Mouse (Mus musculus) midbrain, embryonic 11.5 days (tissue): Measurements from ENCODE around the gene Tesk1. TPM values are rescaled to one million over a fixed set of nuclear protein-coding genes. Genes with fewer than 3 reads are reported as not detected.

Experiments used
- ATAC-seq: fragments of 200-750 bp; cut with Nextera tagmentation; 2 replicates; pipeline ENCODE4 v1.8.0; 2017; ENCODE audit warnings: moderate TSS enrichment, moderate library complexity; ENCODE audit not compliant: low FRiP score
- DNase-seq: peaks from one replicate; pipeline ENCODE4 v3.0.0; 2015; ENCODE audit warnings: low spot score; ENCODE audit errors: missing footprints
- H3K27ac ChIP-seq: fragments of 300-500 bp; sonication (generic); 2 replicates; pipeline ENCODE4 v1.5.1; 2014; ENCODE audit warnings: low read depth, low read length
- H3K27me3 ChIP-seq: fragments of 300-500 bp; sonication (generic); 2 replicates; pipeline ENCODE4 v1.6.1; 2014; ENCODE audit warnings: mild to moderate bottlenecking, low read length, moderate library complexity, mixed read lengths; ENCODE audit not compliant: control insufficient read depth, insufficient read depth
- H3K36me3 ChIP-seq: fragments of 300-500 bp; sonication (generic); 2 replicates; pipeline ENCODE4 v1.6.1; 2014; ENCODE audit warnings: mild to moderate bottlenecking, low read length, moderate library complexity, mixed read lengths; ENCODE audit not compliant: control insufficient read depth, insufficient read depth
- H3K4me1 ChIP-seq: fragments of 300-500 bp; sonication (generic); 2 replicates; pipeline ENCODE4 v1.6.1; 2014; ENCODE audit warnings: low read length; ENCODE audit not compliant: control insufficient read depth, insufficient read depth
- H3K4me2 ChIP-seq: fragments of 300-500 bp; sonication (generic); 2 replicates; pipeline ENCODE4 v1.6.1; 2014; ENCODE audit warnings: mild to moderate bottlenecking, moderate library complexity
- H3K4me3 ChIP-seq: fragments of 300-500 bp; sonication (generic); 2 replicates; pipeline ENCODE4 v1.5.1; 2014; ENCODE audit warnings: low read depth, low read length
- H3K9ac ChIP-seq: fragments of 300-500 bp; sonication (generic); 2 replicates; pipeline ENCODE4 v1.6.1; 2014; ENCODE audit warnings: low read length
- H3K9me3 ChIP-seq: fragments of 300-500 bp; sonication (generic); 2 replicates; pipeline ENCODE4 v1.6.1; 2016; ENCODE audit warnings: low read length; ENCODE audit not compliant: control insufficient read depth
- WGBS: fragments of 180-500 bp; shearing (Covaris S2); extraction: QIAGEN DNeasy Blood & Tissue Kit; methylation state at CpG from one replicate; pipeline ENCODE4 v1.1.7; 2014; 5-methylcytosine and 5-hydroxymethylcytosine counted together
- polyA plus RNA-seq: library from polyadenylated mRNA; unstranded; fragments of >200 nt; fragmentation: Nextera tagmentation; extraction: Ambion mirVana; gene quantifications from 2 replicates; pipeline ENCODE4 v1.2.1, GENCODE M21; 2014

Gene Tesk1
- polyA plus RNA-seq, 1 experiment from 2014 or later, result 7.3 TPM

DNA sequence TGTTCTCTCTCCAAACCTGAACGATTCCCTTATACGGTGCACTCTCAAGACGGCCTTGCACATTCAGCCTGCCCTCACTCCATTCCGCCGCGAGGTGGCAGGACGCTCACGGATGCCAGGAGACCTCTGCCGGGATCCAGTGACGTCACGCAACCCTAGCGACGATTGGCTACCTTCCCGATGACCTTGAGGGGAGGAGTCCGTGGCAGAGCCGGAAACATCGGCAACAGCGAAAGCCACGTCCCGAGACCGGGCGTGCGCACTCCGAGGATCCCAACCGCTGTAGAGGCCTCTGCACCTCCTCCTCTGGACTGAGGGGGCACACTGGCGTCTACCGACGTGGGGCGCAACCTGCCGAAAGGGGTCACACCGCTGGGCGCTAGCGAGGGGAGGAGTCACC, 305 bp downstream of the Tesk1 start:
- H3K4me2 ChIP-seq, result peak overlapping the region; percentile 91

DNA sequence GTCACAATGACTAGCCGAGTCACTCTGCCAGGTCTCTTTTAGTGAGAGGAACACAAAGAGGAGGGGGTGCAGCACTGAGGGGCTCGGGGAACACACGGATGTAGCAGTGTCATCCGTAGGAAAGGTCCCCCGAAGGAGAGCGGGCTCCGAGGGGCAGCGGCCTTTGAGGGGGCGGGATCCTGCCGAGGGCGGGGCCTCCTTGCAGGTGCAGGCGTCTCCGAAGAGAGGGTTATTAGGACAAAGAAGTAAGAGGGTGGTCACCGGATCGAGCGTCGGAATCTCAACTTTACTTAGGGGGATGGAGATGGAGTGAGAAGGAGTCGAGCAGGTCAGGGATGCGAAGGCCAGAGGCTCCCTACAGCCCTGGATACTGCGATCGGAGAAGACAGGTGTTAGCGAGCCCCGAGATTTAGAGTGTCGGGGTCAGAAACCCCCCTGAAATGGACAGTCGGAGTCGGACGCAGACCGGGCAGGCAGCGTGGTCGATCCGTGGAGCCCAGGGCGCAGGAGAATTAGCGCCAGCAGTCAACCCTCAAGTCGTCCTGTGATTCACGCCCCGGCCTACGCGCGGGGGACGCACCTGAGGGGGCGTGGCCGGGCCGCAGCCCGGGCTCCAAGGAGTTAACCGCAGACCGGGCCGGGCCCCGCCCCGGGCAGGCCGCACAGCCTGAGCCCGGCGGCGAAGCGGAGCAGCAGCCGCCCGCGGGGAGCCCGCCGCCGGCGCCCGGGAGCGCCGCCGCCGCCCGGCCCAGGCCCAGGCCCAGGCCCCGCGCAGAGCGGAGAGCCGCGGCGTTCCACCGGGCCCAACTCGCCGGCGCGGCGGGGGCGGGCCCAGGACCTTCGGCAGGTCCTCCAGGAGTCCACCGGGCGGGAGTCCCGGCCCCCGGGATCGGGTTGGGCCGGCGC, 970 bp downstream of the Tesk1 start:
- peak overlapping the region; percentile 93 for H3K9ac ChIP-seq
- peaks cover 8% of the 10 kb centered on the region for H3K4me1 ChIP-seq
- H3K27ac ChIP-seq, result peak overlapping the region; percentile 75
- no peaks in the 10 kb centered on the region for H3K9me3 ChIP-seq
- H3K27me3 ChIP-seq, result no peaks in the 10 kb centered on the region
- peak; percentile 76 for ATAC-seq
- peak overlapping the region; percentile 91 for H3K4me2 ChIP-seq
- under 1% methylated on average over 88 of the region's 88 CpGs for WGBS
- peak; percentile 95 for DNase-seq
- peaks cover 9% of the 10 kb centered on the region; the same call in 1 of the 2 replicates for H3K36me3 ChIP-seq
- H3K4me3 ChIP-seq, result peak overlapping the region; percentile 97

More for the DNA sequence above, 305 bp downstream of the Tesk1 start:
- Histone ChIP-seq H3K9ac (peak overlapping the region; percentile 93), H3K9me3 (no peaks in the 10 kb centered on the region), H3K27me3 (no peaks in the 10 kb centered on the region), H3K4me1 (peaks cover 8% of the 10 kb centered on the region), H3K36me3 (peaks cover 9% of the 10 kb centered on the region; the same call in 1 of the 2 replicates), H3K4me3 (peak overlapping the region; percentile 97), H3K27ac (peak overlapping the region; percentile 75)
- ATAC-seq, result peak; percentile 96
- peak; percentile 99 for DNase-seq
- under 1% methylated on average over 33 of the region's 33 CpGs for WGBS

DNA sequence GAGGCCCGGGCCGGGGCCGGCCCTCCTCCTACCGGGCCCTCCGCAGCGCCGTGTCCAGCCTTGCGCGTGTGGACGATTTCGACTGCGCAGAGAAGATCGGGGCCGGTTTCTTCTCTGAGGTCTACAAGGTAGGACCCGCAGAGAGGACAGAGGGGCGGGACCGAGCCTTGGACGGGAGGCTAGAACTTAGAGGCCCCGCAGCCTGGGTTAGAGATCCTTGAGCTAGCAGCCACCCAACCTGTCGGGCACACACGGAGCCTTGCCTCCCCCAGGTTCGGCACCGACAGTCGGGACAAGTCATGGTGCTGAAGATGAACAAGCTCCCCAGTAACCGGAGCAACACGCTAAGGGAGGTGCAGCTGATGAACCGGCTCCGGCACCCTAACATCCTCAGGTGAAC, 1.8 kb downstream of the Tesk1 start:
- Histone ChIP-seq H3K9me3 (no peaks in the 10 kb centered on the region), H3K36me3 (peaks cover 9% of the 10 kb centered on the region), H3K9ac (peak overlapping the region; percentile 93), H3K27ac (peak overlapping the region; percentile 75; the same call in 1 of the 2 replicates), H3K27me3 (no peaks in the 10 kb centered on the region), H3K4me2 (peak overlapping the region; percentile 91), H3K4me3 (peak overlapping the region; percentile 97), H3K4me1 (peaks cover 8% of the 10 kb centered on the region)
- ATAC-seq (no peak), DNase-seq (peak; percentile 95)
- 1% methylated on average over 26 of the region's 28 CpGs for WGBS

DNA sequence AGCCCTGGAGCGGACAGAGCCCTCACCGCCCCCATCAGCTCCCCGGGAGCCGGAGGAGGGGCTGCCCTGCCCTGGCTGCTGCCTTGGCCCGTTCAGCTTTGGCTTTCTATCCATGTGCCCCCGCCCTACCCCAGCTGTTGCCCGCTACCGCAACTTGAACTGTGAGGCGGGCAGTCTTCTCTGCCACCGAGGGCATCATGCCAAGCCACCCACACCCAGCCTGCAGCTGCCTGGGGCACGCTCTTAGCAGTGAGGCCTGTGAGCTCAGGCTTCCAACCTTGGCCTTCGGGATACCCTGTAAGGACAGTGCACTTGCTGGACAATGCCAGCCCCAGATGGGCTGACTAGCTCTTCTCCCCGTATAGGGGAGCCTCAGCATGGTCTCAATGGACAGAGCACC, 5.5 kb downstream of the Tesk1 start:
- Histone ChIP-seq H3K4me3 (no peak overlapping the region), H3K4me1 (peaks cover 8% of the 10 kb centered on the region), H3K36me3 (peaks cover 9% of the 10 kb centered on the region), H3K9ac (no peak overlapping the region), H3K9me3 (no peaks in the 10 kb centered on the region), H3K27ac (no peak overlapping the region), H3K4me2 (no peak overlapping the region), H3K27me3 (no peaks in the 10 kb centered on the region; the same call in 1 of the 2 replicates)
- 94% methylated on average over 13 of the region's 13 CpGs for WGBS
- no peak for DNase-seq
- ATAC-seq, result no peak

DNA sequence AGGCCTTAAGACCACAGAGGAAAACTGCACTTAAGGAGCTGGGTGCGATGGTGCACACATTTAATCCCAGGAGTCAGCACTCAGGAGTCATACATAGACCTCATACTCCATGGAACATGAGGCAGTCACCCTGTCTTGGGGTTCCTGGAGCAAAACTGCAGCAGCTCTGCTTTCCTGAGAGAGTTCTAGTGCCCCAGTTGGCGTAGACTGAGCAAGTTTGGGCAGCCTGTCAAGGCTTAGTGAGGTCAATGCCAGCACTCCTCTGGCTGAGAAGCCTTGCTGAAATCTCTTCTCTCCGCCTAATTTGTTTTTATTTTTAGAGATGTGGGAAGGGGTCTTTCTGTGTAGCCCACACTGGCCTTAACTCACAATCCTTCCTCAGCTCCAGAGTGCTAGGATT, 6.8 kb downstream of the Tesk1 start:
- no peak overlapping the region for H3K4me2 ChIP-seq
- H3K9me3 ChIP-seq, result no peaks in the 10 kb centered on the region
- ATAC-seq (no peak), DNase-seq (no peak)
- no peak overlapping the region for H3K27ac ChIP-seq
- H3K4me1 ChIP-seq, result peaks cover 8% of the 10 kb centered on the region
- 82% methylated on average over 3 of the region's 3 CpGs for WGBS
- no peak overlapping the region for H3K9ac ChIP-seq
- peaks cover 7% of the 10 kb centered on the region for H3K27me3 ChIP-seq
- no peak overlapping the region for H3K4me3 ChIP-seq
- peaks cover 9% of the 10 kb centered on the region for H3K36me3 ChIP-seq

DNA sequence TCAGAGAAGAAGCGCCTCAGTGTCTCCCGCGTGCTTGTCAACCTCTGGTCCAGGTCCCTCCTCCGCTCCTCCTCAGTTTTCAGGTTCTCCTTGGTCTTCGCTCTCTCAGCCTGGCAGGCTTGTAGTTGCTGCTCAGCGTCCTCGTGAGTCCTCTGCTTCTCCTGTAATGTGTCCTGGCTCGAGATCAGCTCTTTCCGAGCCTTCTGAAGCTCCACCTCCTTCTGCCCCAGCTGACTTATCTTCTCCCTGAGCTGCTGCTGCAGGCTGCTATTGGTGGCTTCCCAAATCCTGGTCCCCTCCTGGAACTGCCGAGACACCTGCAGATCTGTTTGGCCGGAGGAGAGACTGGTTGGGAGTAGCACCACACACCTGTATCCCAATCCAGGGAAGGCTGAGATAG, 10.6 kb downstream of the Tesk1 start:
- no peak overlapping the region for H3K9ac ChIP-seq

DNA sequence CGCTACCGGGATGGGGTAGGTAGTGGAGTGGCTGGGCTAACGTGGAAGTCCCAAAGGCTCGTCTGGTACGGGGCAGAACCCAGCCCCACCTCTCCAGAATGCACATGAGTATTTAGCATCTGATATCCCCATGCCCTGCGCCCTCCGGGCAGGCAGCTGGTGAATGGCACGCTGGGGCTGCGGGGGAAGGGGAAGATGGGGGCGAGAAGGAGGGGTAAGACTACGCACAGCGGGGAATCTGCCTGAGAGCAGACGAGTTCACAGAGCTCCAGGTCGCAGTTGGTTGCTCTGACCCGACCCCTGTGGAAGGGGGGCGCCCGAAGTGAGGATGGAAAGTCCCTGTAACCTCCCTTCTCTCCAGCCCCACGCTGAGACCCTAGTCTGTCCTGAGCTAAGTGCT, 11.7 kb downstream of the Tesk1 start:
- no peak overlapping the region for H3K27ac ChIP-seq
- H3K4me2 ChIP-seq, result peak overlapping the region; percentile 41
- DNase-seq (peak; percentile 88), ATAC-seq (peak; percentile 27; the same call in 1 of the 2 replicates)
- H3K36me3 ChIP-seq, result no peaks in the 10 kb centered on the region
- H3K27me3 ChIP-seq, result peaks cover 15% of the 10 kb centered on the region
- H3K9ac ChIP-seq, result peak overlapping the region; percentile 3
- WGBS, result under 1% methylated on average over 17 of the region's 18 CpGs
- H3K4me1 ChIP-seq, result peaks cover 4% of the 10 kb centered on the region; the same call in 1 of the 2 replicates
- H3K9me3 ChIP-seq, result no peaks in the 10 kb centered on the region
- peak overlapping the region; percentile 22; the same call in 1 of the 2 replicates for H3K4me3 ChIP-seq

More for the DNA sequence above, 10.6 kb downstream of the Tesk1 start:
- peaks cover 4% of the 10 kb centered on the region; the same call in 1 of the 2 replicates for H3K4me1 ChIP-seq
- WGBS, result 53% methylated on average over 11 of the region's 11 CpGs
- ATAC-seq, result no peak
- no peak overlapping the region for H3K4me2 ChIP-seq
- H3K27ac ChIP-seq, result no peak overlapping the region
- H3K4me3 ChIP-seq, result no peak overlapping the region
- H3K36me3 ChIP-seq, result no peaks in the 10 kb centered on the region; the same call in 1 of the 2 replicates
- peaks cover 15% of the 10 kb centered on the region for H3K27me3 ChIP-seq
- H3K9me3 ChIP-seq, result no peaks in the 10 kb centered on the region
- no peak for DNase-seq

DNA sequence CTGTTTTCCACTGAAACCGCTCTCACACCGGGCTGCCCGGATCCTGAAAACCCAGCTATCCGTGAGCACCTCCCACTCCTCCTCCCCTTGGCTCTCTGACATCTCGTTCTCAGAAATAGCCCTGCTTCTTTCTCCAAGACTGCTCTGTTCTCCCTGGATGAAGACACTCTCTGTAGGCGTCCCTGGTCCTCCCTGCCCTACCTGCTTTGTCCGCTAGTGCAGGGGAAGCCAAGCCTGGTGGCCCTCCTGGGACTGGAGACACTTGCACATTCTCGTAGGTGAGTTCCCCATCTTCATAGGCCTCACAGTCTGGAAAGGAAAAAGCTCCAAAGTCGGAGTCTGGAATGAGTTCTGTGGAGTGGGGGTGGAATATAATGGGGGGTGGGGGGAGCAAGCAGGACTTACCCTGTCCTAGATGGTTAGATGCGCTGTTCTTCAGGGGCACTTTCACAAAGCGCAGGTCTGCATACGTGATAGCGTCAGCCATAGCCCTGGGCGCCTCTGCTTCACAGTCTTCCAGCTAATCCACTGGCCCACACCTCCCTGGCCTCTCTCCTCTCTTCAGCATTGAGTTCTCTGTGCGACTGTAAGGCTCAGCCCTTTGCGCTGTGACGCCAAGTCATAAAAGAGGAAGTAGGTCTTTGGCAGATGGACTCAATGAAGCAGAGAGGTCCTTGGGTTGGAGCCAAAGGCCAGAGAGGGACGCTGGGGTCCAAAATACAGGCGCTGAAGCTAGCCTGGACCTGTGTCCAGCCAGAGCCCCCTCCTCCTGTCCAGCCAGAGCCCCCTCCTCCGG, 12.5 kb downstream of the Tesk1 start, which contains the start of gene Cd72:
Gene Cd72, minus strand, starts transcription at position 588 of the 796 bp plus-strand sequence.
- H3K36me3 ChIP-seq, result no peaks in the 10 kb centered on the region
- 29% methylated on average over 20 of the region's 20 CpGs for WGBS
- peak within 1 kb of the TSS; percentile 3 for H3K9ac ChIP-seq
- peak; percentile 88 for DNase-seq
- peak; percentile 27; the same call in 1 of the 2 replicates for ATAC-seq
- peak within 1 kb of the TSS; percentile 41 for H3K4me2 ChIP-seq
- H3K27me3 ChIP-seq, result peaks cover 15% of the 10 kb centered on the region
- H3K4me1 ChIP-seq, result peaks cover 4% of the 10 kb centered on the region; the same call in 1 of the 2 replicates
- H3K9me3 ChIP-seq, result no peaks in the 10 kb centered on the region
- H3K4me3 ChIP-seq, result peak within 1 kb of the TSS; percentile 22; the same call in 1 of the 2 replicates
- no peak within 1 kb of the TSS for H3K27ac ChIP-seq
